Mouse (Mus musculus) CH12.LX (cell line): ENCODE data around the gene Rps11. TPM values are rescaled to one million over a fixed set of nuclear protein-coding genes. Genes with fewer than 3 reads are reported as not detected.
A peak's percentile ranks its signal among the peaks of the same experiment; 100 is the strongest.

ENCODE experiments used
- DNase-seq: peaks from one replicate; pipeline ENCODE4 v3.0.0-alpha.2; 2013; ENCODE audit errors: extremely low read depth
- H3K27ac ChIP-seq: 2 replicates; pipeline ENCODE4 v1.5.1; 2012; ENCODE audit warnings: low read depth, mild to moderate bottlenecking, control low read depth, moderate library complexity; ENCODE audit not compliant: insufficient read depth
- H3K27me3 ChIP-seq: replicated peaks from 2 replicates; pipeline ENCODE3; 2012; ENCODE audit warnings: inconsistent platforms
- H3K36me3 ChIP-seq, 2 experiments: replicated peaks in 1 of 2; 2 replicates each; pipeline versions ENCODE3 to v1.6.1; 2012; ENCODE audit warnings: inconsistent platforms in 1 of 2, low read length in 1 of 2, mild to moderate bottlenecking in 1 of 2, mixed read lengths in 1 of 2, moderate library complexity in 1 of 2; ENCODE audit not compliant: control insufficient read depth in 1 of 2, insufficient read depth in 1 of 2
- H3K4me1 ChIP-seq, 2 experiments: 2 replicates each; pipeline ENCODE4 v1.6.1; 2012; ENCODE audit warnings: inconsistent platforms in 1 of 2, moderate library complexity in 1 of 2; ENCODE audit not compliant: insufficient read depth in 2 of 2, control insufficient read depth in 1 of 2
- H3K4me2 ChIP-seq: 2 replicates; pipeline ENCODE4 v1.6.1; 2012; ENCODE audit warnings: low read depth, mild to moderate bottlenecking, control low read depth; ENCODE audit not compliant: poor library complexity, insufficient read depth, severe bottlenecking
- H3K4me3 ChIP-seq, 3 experiments: fragments of 150-350 bp in 1 of 3; sonication (generic) in 1 of 3; replicated peaks in 1 of 3; 2 replicates each; pipeline versions ENCODE3 to v1.5.1; 2011 to 2012; ENCODE audit warnings: low read depth in 2 of 3, low read length in 2 of 3, mild to moderate bottlenecking in 2 of 3, moderate library complexity in 2 of 3, control low read depth in 1 of 3, improper control_type of control experiment in 1 of 3, inconsistent platforms in 1 of 3, mixed read lengths in 1 of 3; ENCODE audit not compliant: poor library complexity in 1 of 3
- H3K79me2 ChIP-seq: replicated peaks from 2 replicates; pipeline ENCODE4 v1.6.1; 2012; ENCODE audit warnings: mild to moderate bottlenecking, moderate library complexity; ENCODE audit not compliant: control insufficient read depth, poor library complexity, insufficient read depth, severe bottlenecking; ENCODE audit errors: extremely low read depth
- H3K9ac ChIP-seq: 2 replicates; pipeline ENCODE4 v1.6.1; 2012; ENCODE audit warnings: low read depth, mild to moderate bottlenecking, control low read depth, moderate library complexity; ENCODE audit not compliant: insufficient read depth
- H3K9me3 ChIP-seq: replicated peaks from 2 replicates; pipeline ENCODE3; 2012; ENCODE audit warnings: low read length, inconsistent platforms, mixed read lengths
- BHLHE40 ChIP-seq: IDR thresholded peaks from 2 replicates; pipeline ENCODE4 v1.6.1; 2011; ENCODE audit warnings: mild to moderate bottlenecking, low read depth, low read length, improper control_type of control experiment
- CHD1 ChIP-seq: IDR thresholded peaks from 2 replicates; pipeline ENCODE4 v1.6.1; 2012; ENCODE audit warnings: low read depth, low read length, improper control_type of control experiment, inconsistent platforms
- CHD2 ChIP-seq: IDR thresholded peaks from 2 replicates; pipeline ENCODE4 v1.6.1; 2011; ENCODE audit warnings: low read length, improper control_type of control experiment
- CTCF ChIP-seq, 2 experiments: IDR thresholded peaks in 1 of 2; conservative IDR thresholded peaks in 1 of 2; 2 replicates each; pipeline ENCODE4 v1.5.1; 2011 to 2012; ENCODE audit warnings: low read depth in 2 of 2, low read length in 2 of 2, improper control_type of control experiment in 1 of 2, inconsistent platforms in 1 of 2, mild to moderate bottlenecking in 1 of 2, moderate library complexity in 1 of 2
- E2F4 ChIP-seq: IDR thresholded peaks from 2 replicates; pipeline ENCODE4 v1.6.1; 2011; ENCODE audit warnings: low read depth, low read length, improper control_type of control experiment; ENCODE audit not compliant: insufficient replicate concordance
- ELF1 ChIP-seq: IDR thresholded peaks from 2 replicates; pipeline ENCODE4 v1.6.1; 2014; ENCODE audit warnings: low read depth, mild to moderate bottlenecking, inconsistent platforms, low read length, improper control_type of control experiment
- EP300 ChIP-seq: IDR thresholded peaks from 2 replicates; pipeline ENCODE4 v1.6.1; 2011; ENCODE audit warnings: low read length, improper control_type of control experiment
- ETS1 ChIP-seq: conservative IDR thresholded peaks from 2 replicates; pipeline ENCODE4 v1.6.1; 2012; ENCODE audit warnings: low read depth, mild to moderate bottlenecking, inconsistent platforms, low read length, improper control_type of control experiment, moderate library complexity
- GABPA ChIP-seq: IDR thresholded peaks from 2 replicates; pipeline ENCODE4 v1.6.1; 2012; ENCODE audit warnings: low read depth, low read length, improper control_type of control experiment, inconsistent platforms; ENCODE audit not compliant: insufficient replicate concordance
- HCFC1 ChIP-seq: IDR thresholded peaks from 2 replicates; pipeline ENCODE4 v1.6.1; 2012; ENCODE audit warnings: low read depth, mild to moderate bottlenecking, inconsistent platforms, low read length, improper control_type of control experiment
- IRF4 ChIP-seq: IDR thresholded peaks from 2 replicates; pipeline ENCODE4 v1.6.1; 2014; ENCODE audit warnings: low read depth, mild to moderate bottlenecking, inconsistent platforms, low read length, improper control_type of control experiment
- JUN ChIP-seq: IDR thresholded peaks from 2 replicates; pipeline ENCODE4 v1.6.1; 2011; ENCODE audit warnings: low read depth, mild to moderate bottlenecking, low read length, improper control_type of control experiment, moderate library complexity; ENCODE audit not compliant: insufficient read depth
- JUND ChIP-seq: conservative IDR thresholded peaks from 2 replicates; pipeline ENCODE4 v1.6.1; 2011; ENCODE audit warnings: low read depth, low read length, improper control_type of control experiment
- KAT2A ChIP-seq: IDR thresholded peaks from 2 replicates; pipeline ENCODE4 v1.6.1; 2012; ENCODE audit warnings: low read length, improper control_type of control experiment, inconsistent platforms; ENCODE audit not compliant: insufficient replicate concordance
- MAFK ChIP-seq: IDR thresholded peaks from 2 replicates; pipeline ENCODE4 v1.6.1; 2011; ENCODE audit warnings: low read length, improper control_type of control experiment; ENCODE audit not compliant: insufficient replicate concordance
- MAX ChIP-seq: IDR thresholded peaks from 2 replicates; pipeline ENCODE4 v1.6.1; 2011; ENCODE audit warnings: low read length, improper control_type of control experiment
- MAZ ChIP-seq: IDR thresholded peaks from 2 replicates; pipeline ENCODE4 v1.6.1; 2012; ENCODE audit warnings: low read depth, mild to moderate bottlenecking, inconsistent platforms, low read length, improper control_type of control experiment, moderate library complexity
- MEF2A ChIP-seq: IDR thresholded peaks from 2 replicates; pipeline ENCODE4 v1.6.1; 2014; ENCODE audit warnings: low read depth, mild to moderate bottlenecking, inconsistent platforms, low read length, improper control_type of control experiment, borderline replicate concordance
- MXI1 ChIP-seq: IDR thresholded peaks from 2 replicates; pipeline ENCODE4 v1.6.1; 2011; ENCODE audit warnings: mild to moderate bottlenecking, low read depth, low read length, improper control_type of control experiment
- MYC ChIP-seq: IDR thresholded peaks from 2 replicates; pipeline ENCODE4 v1.6.1; 2011; ENCODE audit warnings: low read depth, mild to moderate bottlenecking, improper control_type of control experiment, low read length
- NELFE ChIP-seq: IDR thresholded peaks from 2 replicates; pipeline ENCODE4 v1.6.1; 2011; ENCODE audit warnings: low read depth, low read length, improper control_type of control experiment
- NRF1 ChIP-seq: IDR thresholded peaks from 2 replicates; pipeline ENCODE4 v1.6.1; 2014; ENCODE audit warnings: low read depth, mild to moderate bottlenecking, inconsistent platforms, low read length, improper control_type of control experiment, moderate library complexity
- PAX5 ChIP-seq: IDR thresholded peaks from 2 replicates; pipeline ENCODE4 v1.6.1; 2012; ENCODE audit warnings: low read length, inconsistent platforms, mixed read lengths
- POLR2A ChIP-seq: IDR thresholded peaks from 2 replicates; pipeline ENCODE4 v1.6.1; 2011; ENCODE audit warnings: low read depth, mild to moderate bottlenecking, improper control_type of control experiment, low read length
- POLR2AphosphoS2 ChIP-seq: IDR thresholded peaks from 2 replicates; pipeline ENCODE4 v1.6.1; 2011; ENCODE audit warnings: low read depth, low read length, improper control_type of control experiment
- RAD21 ChIP-seq: IDR thresholded peaks from 2 replicates; pipeline ENCODE4 v1.6.1; 2011; ENCODE audit warnings: low read depth, mild to moderate bottlenecking, low read length, improper control_type of control experiment, moderate library complexity
- RCOR1 ChIP-seq: conservative IDR thresholded peaks from 2 replicates; pipeline ENCODE4 v1.6.1; 2012; ENCODE audit warnings: low read depth, mild to moderate bottlenecking, inconsistent platforms, low read length, improper control_type of control experiment
- SIN3A ChIP-seq: IDR thresholded peaks from 2 replicates; pipeline ENCODE4 v1.6.1; 2012; ENCODE audit warnings: low read length, improper control_type of control experiment, inconsistent platforms
- SMC3 ChIP-seq: IDR thresholded peaks from 2 replicates; pipeline ENCODE4 v1.6.1; 2011; ENCODE audit warnings: low read depth, low read length, improper control_type of control experiment
- TBP ChIP-seq: conservative IDR thresholded peaks from 2 replicates; pipeline ENCODE4 v1.6.1; 2011; ENCODE audit warnings: low read depth, low read length, improper control_type of control experiment
- TCF12 ChIP-seq: IDR thresholded peaks from 2 replicates; pipeline ENCODE4 v1.6.1; 2014; ENCODE audit warnings: low read depth, mild to moderate bottlenecking, inconsistent platforms, low read length, improper control_type of control experiment
- UBTF ChIP-seq: IDR thresholded peaks from 2 replicates; pipeline ENCODE4 v1.6.1; 2012; ENCODE audit warnings: low read depth, mild to moderate bottlenecking, inconsistent platforms, low read length, improper control_type of control experiment, moderate library complexity
- USF1 ChIP-seq: IDR thresholded peaks from 2 replicates; pipeline ENCODE4 v1.6.1; 2014; ENCODE audit warnings: low read depth, mild to moderate bottlenecking, inconsistent platforms, low read length, improper control_type of control experiment
- USF2 ChIP-seq: conservative IDR thresholded peaks from 2 replicates; pipeline ENCODE4 v1.6.1; 2011; ENCODE audit warnings: low read depth, low read length, improper control_type of control experiment
- ZC3H11A ChIP-seq: IDR thresholded peaks from 2 replicates; pipeline ENCODE4 v1.6.1; 2012; ENCODE audit warnings: low read depth, mild to moderate bottlenecking, inconsistent platforms, low read length, improper control_type of control experiment
- ZKSCAN1 ChIP-seq: IDR thresholded peaks from 2 replicates; pipeline ENCODE4 v1.6.1; 2012; ENCODE audit warnings: low read depth, inconsistent platforms, low read length, improper control_type of control experiment, borderline replicate concordance
- ZMIZ1 ChIP-seq: IDR thresholded peaks from 2 replicates; pipeline ENCODE4 v1.6.1; 2012; ENCODE audit warnings: low read depth, mild to moderate bottlenecking, inconsistent platforms, low read length, improper control_type of control experiment
- ZNF384 ChIP-seq: IDR thresholded peaks from 2 replicates; pipeline ENCODE4 v1.6.1; 2012; ENCODE audit warnings: low read depth, low read length, improper control_type of control experiment, inconsistent platforms
- dilution Hi-C: fragments of 300-500 bp; cut with MboI; formaldehyde crosslinking; loops from 2 replicates; pipeline ENCODE4 v1.14.3; 2020; ENCODE audit warnings: low sequenced_read_pairs; ENCODE audit not compliant: extremely low pct_unique_long_range_greater_than_20kb, extremely low pct_ligation_motif_present
- in situ Hi-C: fragments of 300-500 bp; cut with MboI; formaldehyde crosslinking; loops from 3 replicates; pipeline ENCODE4 v1.14.3; 2019; ENCODE audit warnings: low sequenced_read_pairs, low pct_ligation_motif_present, low pct_unique_long_range_greater_than_20kb, mixed read lengths
- polyA plus RNA-seq: library from polyadenylated mRNA; unstranded; fragments of >175 nt; gene quantifications from 2 replicates; pipeline ENCODE4 v1.2.1, GENCODE M21; 2012; ENCODE audit warnings: low read depth; ENCODE audit not compliant: insufficient read length
- total RNA-seq, 2 experiments: library from RNA; depleted of rRNA; stranded (reverse); fragments of 300-350 nt in 1 of 2; fragments of >200 nt in 1 of 2; gene quantifications; 2 replicates each; pipeline ENCODE4 v1.2.3; 2012 to 2014

Rps11 gene
- total and polyA plus RNA-seq, 3 experiments: 898 to 1,839 (median 1,699) TPM

DNA sequence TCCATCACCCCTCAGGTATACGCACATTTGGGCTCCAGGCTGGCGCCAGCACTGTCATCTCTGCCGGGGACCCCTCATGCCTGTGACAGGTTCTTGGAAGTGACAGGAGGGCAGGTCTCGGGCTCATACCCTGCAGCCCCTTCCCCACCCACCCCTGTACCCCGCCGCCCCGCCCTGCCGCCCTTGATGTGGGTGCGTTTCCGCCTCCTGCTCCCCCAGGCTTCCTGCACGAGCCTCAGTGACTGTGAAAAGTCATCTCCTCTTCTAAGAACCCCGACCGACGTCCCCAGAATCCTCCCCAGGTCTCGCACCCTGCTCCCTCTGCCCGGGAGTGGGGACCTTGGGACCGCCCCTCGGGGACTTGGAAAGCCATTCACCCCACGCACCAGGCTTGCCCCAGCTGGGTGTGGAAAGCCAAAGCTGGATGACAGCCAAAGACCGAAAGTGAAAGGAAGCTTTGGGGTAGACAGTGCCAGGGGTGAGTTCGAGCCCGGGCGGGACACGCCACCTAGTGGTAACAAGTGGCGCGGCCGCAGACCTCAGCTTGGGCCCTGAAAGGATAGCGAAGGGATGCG, 11.8 kb upstream of the Rps11 start, which contains the start of the genes Gm45713 and Flt3l:
Gene Gm45713, minus strand, starts transcription at position 239 of the 575 bp plus-strand sequence.
Gene Flt3l, minus strand, starts transcription at position 440 of the 575 bp plus-strand sequence.
- Histone ChIP-seq H3K4me3 (peak within 1 kb of the TSS; percentile 64 to 76 (median 67)), H3K79me2 (no peaks in the 10 kb centered on the region), H3K4me1 (peaks cover 5 to 25% of the 10 kb centered on the region in 2 experiments), H3K9me3 (peaks cover 3% of the 10 kb centered on the region), H3K4me2 (peak within 1 kb of the TSS; percentile 72), H3K9ac (peak within 1 kb of the TSS; percentile 86), H3K27ac (no peak within 1 kb of the TSS), H3K36me3 (peaks cover 0 to 26% of the 10 kb centered on the region in 2 experiments), H3K27me3 (no peaks in the 10 kb centered on the region)
- peak; percentile 85 for DNase-seq
- in situ Hi-C loops (no loop called here), dilution Hi-C loops (no loop called here)
- TF ChIP-seq NRF1: no peak
- TF ChIP-seq POLR2AphosphoS2: no peak
- TF ChIP-seq NELFE: peak; percentile 30; the same call in 1 of the 2 replicates
- TF ChIP-seq ZC3H11A: no peak
- TF ChIP-seq USF2: no peak
- TF ChIP-seq JUND: no peak
- peak; percentile 52; the same call in 1 of the 2 replicates for TF ChIP-seq MAZ
- no peak for TF ChIP-seq UBTF
- no peak for TF ChIP-seq PAX5
- TF ChIP-seq MAFK: no peak
- TF ChIP-seq GABPA: no peak
- TF ChIP-seq MXI1: peak; percentile 90
- TF ChIP-seq TCF12: peak; percentile 48; the same call in 1 of the 2 replicates
- TF ChIP-seq IRF4: peak; percentile 88
- TF ChIP-seq RAD21: peak; percentile 76
- TF ChIP-seq ZMIZ1: no peak
- no peak for TF ChIP-seq E2F4
- TF ChIP-seq MAX: no peak; the same call in 1 of the 2 replicates
- peak; percentile 95 for TF ChIP-seq SIN3A
- no peak for TF ChIP-seq ZNF384
- no peak for TF ChIP-seq KAT2A
- TF ChIP-seq RCOR1: no peak
- peak; percentile 34; the same call in 1 of the 2 replicates for TF ChIP-seq POLR2A
- TF ChIP-seq JUN: no peak
- TF ChIP-seq MEF2A: no peak
- no peak for TF ChIP-seq USF1
- peak; percentile 86 for TF ChIP-seq SMC3
- TF ChIP-seq EP300: no peak
- TF ChIP-seq HCFC1: peak; percentile 58
- TF ChIP-seq BHLHE40: peak; percentile 58
- TF ChIP-seq CTCF (conservative IDR thresholded peaks at IDR 0.05 in 1 of 2, IDR thresholded peaks at IDR 0.05 in 1 of 2; ENCODE audit: low read depth in 2 of 2, low read length in 2 of 2): peak; percentile 72 to 93
- TF ChIP-seq ETS1: peak; percentile 71
- TF ChIP-seq ELF1: peak; percentile 25; the same call in 1 of the 2 replicates
- no peak for TF ChIP-seq CHD1
- no peak for TF ChIP-seq CHD2
- no peak for TF ChIP-seq ZKSCAN1
- TF ChIP-seq TBP: no peak
- TF ChIP-seq MYC: peak; percentile 73
